Mouse (Mus musculus): ENCODE data around the gene Alkbh7. TPM values are rescaled to one million over a fixed set of nuclear protein-coding genes. Genes with fewer than 3 reads are reported as not detected.

Alkbh7 gene
- polyA plus RNA-seq, 1 experiment from 2014 or later, result 41.3 TPM

GRCm38 (mm10) chr17:56984886-56985285 is 12.3 kb upstream of the Alkbh7 start:
- H3K36me3 ChIP-seq (ENCODE audit: control insufficient read depth, insufficient read depth, low read length), result no peaks in the 10 kb centered on the region
- no peak overlapping the region for H3K4me3 ChIP-seq (ENCODE audit: low read length)
- no peaks in the 10 kb centered on the region for H3K4me1 ChIP-seq (replicated peaks; ENCODE audit: control insufficient read depth, insufficient read depth, low read length)
- WGBS, result 73% methylated on average over 9 of the region's 9 CpGs
- no peaks in the 10 kb centered on the region for H3K9me3 ChIP-seq (ENCODE audit: control insufficient read depth, low read length)
- H3K9ac ChIP-seq (ENCODE audit: low read length), result no peak overlapping the region
- H3K27ac ChIP-seq (ENCODE audit: low read length), result no peak overlapping the region
- ATAC-seq (ENCODE audit: low read depth), result no peak
- no peaks in the 10 kb centered on the region for H3K27me3 ChIP-seq (ENCODE audit: control insufficient read depth, insufficient read depth, low read depth, low read length)
- H3K4me2 ChIP-seq (ENCODE audit: low read depth, low read length), result no peak overlapping the region

GRCm38 (mm10) chr17:56985656-56986055 is 11.5 kb upstream of the Alkbh7 start:
- Histone ChIP-seq H3K4me1 (replicated peaks; ENCODE audit: control insufficient read depth, insufficient read depth, low read length) (peaks cover under 1% of the 10 kb centered on the region; the same call in 1 of the 2 replicates), H3K36me3 (ENCODE audit: control insufficient read depth, insufficient read depth, low read length) (no peaks in the 10 kb centered on the region), H3K27ac (ENCODE audit: low read length) (no peak overlapping the region), H3K4me3 (ENCODE audit: low read length) (no peak overlapping the region), H3K27me3 (ENCODE audit: control insufficient read depth, insufficient read depth, low read depth, low read length) (no peaks in the 10 kb centered on the region), H3K9ac (ENCODE audit: low read length) (no peak overlapping the region), H3K4me2 (ENCODE audit: low read depth, low read length) (no peak overlapping the region), H3K9me3 (ENCODE audit: control insufficient read depth, low read length) (no peaks in the 10 kb centered on the region)
- 70% methylated on average over 3 of the region's 3 CpGs for WGBS
- ATAC-seq (ENCODE audit: low read depth), result no peak

- Histone ChIP-seq H3K4me1 (replicated peaks; ENCODE audit: control insufficient read depth, insufficient read depth, low read length) (peaks cover 6% of the 10 kb centered on the region; the same call in 1 of the 2 replicates), H3K36me3 (ENCODE audit: control insufficient read depth, insufficient read depth, low read length) (no peaks in the 10 kb centered on the region), H3K9me3 (ENCODE audit: control insufficient read depth, low read length) (no peaks in the 10 kb centered on the region), H3K9ac (ENCODE audit: low read length) (no peak overlapping the region), H3K4me2 (ENCODE audit: low read depth, low read length) (no peak overlapping the region), H3K4me3 (ENCODE audit: low read length) (no peak overlapping the region), H3K27me3 (ENCODE audit: control insufficient read depth, insufficient read depth, low read depth, low read length) (no peaks in the 10 kb centered on the region), H3K27ac (ENCODE audit: low read length) (no peak overlapping the region)
- 74% methylated on average over 3 of the region's 3 CpGs for WGBS
- ATAC-seq (ENCODE audit: low read depth), result no peak
These were observed 10.9 kb upstream of the Alkbh7 start for GRCm38 (mm10) chr17:56986105-56986805.

- Histone ChIP-seq H3K9me3 (ENCODE audit: control insufficient read depth, low read length) (no peaks in the 10 kb centered on the region), H3K4me3 (ENCODE audit: low read length) (no peak overlapping the region), H3K4me1 (replicated peaks; ENCODE audit: control insufficient read depth, insufficient read depth, low read length) (peaks cover 7% of the 10 kb centered on the region; the same call in 1 of the 2 replicates), H3K36me3 (ENCODE audit: control insufficient read depth, insufficient read depth, low read length) (peaks cover 8% of the 10 kb centered on the region), H3K9ac (ENCODE audit: low read length) (no peak overlapping the region), H3K4me2 (ENCODE audit: low read depth, low read length) (no peak overlapping the region), H3K27ac (ENCODE audit: low read length) (no peak overlapping the region), H3K27me3 (ENCODE audit: control insufficient read depth, insufficient read depth, low read depth, low read length) (no peaks in the 10 kb centered on the region)
- 84% methylated on average over 7 of the region's 7 CpGs for WGBS
- no peak for ATAC-seq (ENCODE audit: low read depth)
These were observed 8.7 kb upstream of the Alkbh7 start for GRCm38 (mm10) chr17:56988441-56988840.

- Histone ChIP-seq H3K27ac (ENCODE audit: low read length) (no peak overlapping the region), H3K4me3 (ENCODE audit: low read length) (peak overlapping the region; percentile 96), H3K4me2 (ENCODE audit: low read depth, low read length) (peak overlapping the region; percentile 79), H3K9ac (ENCODE audit: low read length) (peak overlapping the region; percentile 80), H3K9me3 (ENCODE audit: control insufficient read depth, low read length) (no peaks in the 10 kb centered on the region), H3K27me3 (ENCODE audit: control insufficient read depth, insufficient read depth, low read depth, low read length) (no peaks in the 10 kb centered on the region), H3K36me3 (ENCODE audit: control insufficient read depth, insufficient read depth, low read length) (peaks cover 14% of the 10 kb centered on the region), H3K4me1 (replicated peaks; ENCODE audit: control insufficient read depth, insufficient read depth, low read length) (peaks cover 7% of the 10 kb centered on the region; the same call in 1 of the 2 replicates)
- no peak for ATAC-seq (ENCODE audit: low read depth)
- 70% methylated on average over 7 of the region's 7 CpGs for WGBS
These were observed 8.2 kb upstream of the Alkbh7 start for GRCm38 (mm10) chr17:56988921-56989430.

- peak; percentile 92 for ATAC-seq (ENCODE audit: low read depth)
- H3K4me1 ChIP-seq (replicated peaks; ENCODE audit: control insufficient read depth, insufficient read depth, low read length), result peaks cover 7% of the 10 kb centered on the region; the same call in 1 of the 2 replicates
- no peaks in the 10 kb centered on the region for H3K27me3 ChIP-seq (ENCODE audit: control insufficient read depth, insufficient read depth, low read depth, low read length)
- peak overlapping the region; percentile 80 for H3K27ac ChIP-seq (ENCODE audit: low read length)
- peak overlapping the region; percentile 79 for H3K4me2 ChIP-seq (ENCODE audit: low read depth, low read length)
- 2% methylated on average over 25 of the region's 25 CpGs for WGBS
- peak overlapping the region; percentile 80 for H3K9ac ChIP-seq (ENCODE audit: low read length)
- peak overlapping the region; percentile 96 for H3K4me3 ChIP-seq (ENCODE audit: low read length)
- peaks cover 17% of the 10 kb centered on the region for H3K36me3 ChIP-seq (ENCODE audit: control insufficient read depth, insufficient read depth, low read length)
- H3K9me3 ChIP-seq (ENCODE audit: control insufficient read depth, low read length), result no peaks in the 10 kb centered on the region
These were observed 7.5 kb upstream of the Alkbh7 start for GRCm38 (mm10) chr17:56989467-56990114.

- under 1% methylated on average over 52 of the region's 52 CpGs for WGBS
- ATAC-seq (ENCODE audit: low read depth), result peak; percentile 98
These were observed 6.9 kb upstream of the Alkbh7 start, which contains the start of gene Clpp for GRCm38 (mm10) chr17:56990115-56990746. Clpp (plus strand) TSS chr17:56990305.

GRCm38 (mm10) chr17:56990966-56991365 is 6.2 kb upstream of the Alkbh7 start:
- no peak for ATAC-seq (ENCODE audit: low read depth)
- peaks cover 7% of the 10 kb centered on the region; the same call in 1 of the 2 replicates for H3K4me1 ChIP-seq (replicated peaks; ENCODE audit: control insufficient read depth, insufficient read depth, low read length)
- peak overlapping the region; percentile 88 for H3K9ac ChIP-seq (ENCODE audit: low read length)
- H3K4me3 ChIP-seq (ENCODE audit: low read length), result peak overlapping the region; percentile 96
- 70% methylated on average over 2 of the region's 2 CpGs for WGBS
- H3K27me3 ChIP-seq (ENCODE audit: control insufficient read depth, insufficient read depth, low read depth, low read length), result no peaks in the 10 kb centered on the region
- H3K9me3 ChIP-seq (ENCODE audit: control insufficient read depth, low read length), result no peaks in the 10 kb centered on the region
- peak overlapping the region; percentile 74 for H3K4me2 ChIP-seq (ENCODE audit: low read depth, low read length)
- H3K27ac ChIP-seq (ENCODE audit: low read length), result no peak overlapping the region
- H3K36me3 ChIP-seq (ENCODE audit: control insufficient read depth, insufficient read depth, low read length), result peaks cover 20% of the 10 kb centered on the region

More at GRCm38 (mm10) chr17:56990115-56990746, 6.9 kb upstream of the Alkbh7 start, which contains the start of gene Clpp:
- H3K27ac ChIP-seq (ENCODE audit: low read length), result peak within 1 kb of the TSS; percentile 80
- peak within 1 kb of the TSS; percentile 96 for H3K4me3 ChIP-seq (ENCODE audit: low read length)
- H3K9ac ChIP-seq (ENCODE audit: low read length), result peak within 1 kb of the TSS; percentile 88
- no peaks in the 10 kb centered on the region for H3K27me3 ChIP-seq (ENCODE audit: control insufficient read depth, insufficient read depth, low read depth, low read length)
- peaks cover 7% of the 10 kb centered on the region; the same call in 1 of the 2 replicates for H3K4me1 ChIP-seq (replicated peaks; ENCODE audit: control insufficient read depth, insufficient read depth, low read length)
- H3K4me2 ChIP-seq (ENCODE audit: low read depth, low read length), result peak within 1 kb of the TSS; percentile 79
- peaks cover 20% of the 10 kb centered on the region for H3K36me3 ChIP-seq (ENCODE audit: control insufficient read depth, insufficient read depth, low read length)
- H3K9me3 ChIP-seq (ENCODE audit: control insufficient read depth, low read length), result no peaks in the 10 kb centered on the region

GRCm38 (mm10) chr17:56995046-56995445 is 2.1 kb upstream of the Alkbh7 start:
- Histone ChIP-seq H3K4me2 (ENCODE audit: low read depth, low read length) (no peak overlapping the region), H3K36me3 (ENCODE audit: control insufficient read depth, insufficient read depth, low read length) (peaks cover 29% of the 10 kb centered on the region), H3K27me3 (ENCODE audit: control insufficient read depth, insufficient read depth, low read depth, low read length) (no peaks in the 10 kb centered on the region), H3K27ac (ENCODE audit: low read length) (no peak overlapping the region), H3K9ac (ENCODE audit: low read length) (no peak overlapping the region), H3K4me3 (ENCODE audit: low read length) (no peak overlapping the region), H3K4me1 (replicated peaks; ENCODE audit: control insufficient read depth, insufficient read depth, low read length) (peaks cover 11% of the 10 kb centered on the region), H3K9me3 (ENCODE audit: control insufficient read depth, low read length) (no peaks in the 10 kb centered on the region)
- no peak for ATAC-seq (ENCODE audit: low read depth)
- WGBS, result 88% methylated on average over 8 of the region's 8 CpGs

Data from lung, embryonic 16.5 days (tissue).